Mouse (Mus musculus) spleen, adult 18-20 months (tissue): ENCODE results near the gene Fnip2.
"Not testable (repeated sequence)": the region's sequence is repeated elsewhere in the genome, so short reads cannot be mapped to it uniquely, and the experiment has no call there.

ENCODE experiments used
- DNase-seq, 2 experiments: peaks; one replicate each; pipeline ENCODE4 v3.0.0; 2022; ENCODE audit warnings: mixed read lengths in 2 of 2

Gene Fnip2

DNA sequence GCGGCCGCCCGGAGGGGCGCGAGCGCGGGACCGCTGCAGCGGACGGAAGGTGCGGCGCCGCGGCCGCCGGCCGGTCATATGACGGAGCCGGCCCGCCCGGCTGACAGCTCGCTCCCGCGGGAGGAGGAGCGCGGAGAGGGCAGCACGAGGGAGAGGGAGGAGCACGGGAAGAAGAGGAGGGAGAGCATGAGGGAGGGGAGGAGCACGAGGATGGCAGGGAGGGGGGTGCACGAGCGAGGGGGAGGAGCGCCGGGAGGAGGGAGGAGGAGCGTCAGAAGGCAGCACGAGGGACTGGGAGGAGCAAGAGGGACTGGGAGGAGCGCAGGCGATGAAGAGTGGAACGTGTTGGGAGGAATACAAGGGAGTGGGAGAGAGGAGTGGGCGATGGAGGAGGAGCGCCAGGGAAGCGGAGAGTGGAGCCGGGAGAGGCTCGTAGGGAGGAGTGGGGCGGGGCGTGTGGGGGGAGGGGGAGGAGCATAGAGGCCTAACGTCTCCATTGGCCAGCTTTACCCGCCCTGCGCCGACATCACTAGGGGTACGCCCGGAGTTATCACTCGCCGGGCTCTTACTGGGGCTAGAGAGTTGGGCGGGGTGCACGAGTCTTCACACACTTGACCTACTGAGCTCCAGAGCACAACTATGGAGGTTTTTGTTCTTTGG lies at the start of gene Fnip2:
TSS of gene Fnip2 (minus strand) at position 94 of the 660 bp plus-strand sequence.
- peak; percentile 62 to 64 for DNase-seq

DNA sequence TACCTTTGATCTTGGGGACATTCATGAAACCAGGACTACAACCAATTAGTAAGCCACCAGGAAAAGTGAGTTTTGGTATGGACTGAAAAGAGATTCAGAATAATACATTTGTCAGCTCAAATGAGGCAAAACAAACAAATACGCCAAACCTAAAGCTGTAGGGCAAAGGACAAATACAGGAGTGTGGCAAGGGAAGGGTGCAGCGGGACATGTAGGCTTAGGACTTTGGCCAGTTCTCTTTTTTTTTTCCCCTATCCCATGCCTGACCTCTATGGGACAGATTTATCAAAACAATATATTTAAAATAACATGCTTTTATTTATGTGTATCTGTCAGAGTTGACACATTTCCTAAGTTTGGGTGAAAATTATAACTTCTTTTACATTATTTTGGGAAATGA lies 42.3 kb upstream of the Fnip2 start:
- DNase-seq: no peak

- no peak for DNase-seq
These were observed 27.9 kb upstream of the Fnip2 start for GRCm38 (mm10) chr3:79595468-79595867.

- no peak for DNase-seq
These were observed 24.3 kb upstream of the Fnip2 start for GRCm38 (mm10) chr3:79591793-79592471.

DNA sequence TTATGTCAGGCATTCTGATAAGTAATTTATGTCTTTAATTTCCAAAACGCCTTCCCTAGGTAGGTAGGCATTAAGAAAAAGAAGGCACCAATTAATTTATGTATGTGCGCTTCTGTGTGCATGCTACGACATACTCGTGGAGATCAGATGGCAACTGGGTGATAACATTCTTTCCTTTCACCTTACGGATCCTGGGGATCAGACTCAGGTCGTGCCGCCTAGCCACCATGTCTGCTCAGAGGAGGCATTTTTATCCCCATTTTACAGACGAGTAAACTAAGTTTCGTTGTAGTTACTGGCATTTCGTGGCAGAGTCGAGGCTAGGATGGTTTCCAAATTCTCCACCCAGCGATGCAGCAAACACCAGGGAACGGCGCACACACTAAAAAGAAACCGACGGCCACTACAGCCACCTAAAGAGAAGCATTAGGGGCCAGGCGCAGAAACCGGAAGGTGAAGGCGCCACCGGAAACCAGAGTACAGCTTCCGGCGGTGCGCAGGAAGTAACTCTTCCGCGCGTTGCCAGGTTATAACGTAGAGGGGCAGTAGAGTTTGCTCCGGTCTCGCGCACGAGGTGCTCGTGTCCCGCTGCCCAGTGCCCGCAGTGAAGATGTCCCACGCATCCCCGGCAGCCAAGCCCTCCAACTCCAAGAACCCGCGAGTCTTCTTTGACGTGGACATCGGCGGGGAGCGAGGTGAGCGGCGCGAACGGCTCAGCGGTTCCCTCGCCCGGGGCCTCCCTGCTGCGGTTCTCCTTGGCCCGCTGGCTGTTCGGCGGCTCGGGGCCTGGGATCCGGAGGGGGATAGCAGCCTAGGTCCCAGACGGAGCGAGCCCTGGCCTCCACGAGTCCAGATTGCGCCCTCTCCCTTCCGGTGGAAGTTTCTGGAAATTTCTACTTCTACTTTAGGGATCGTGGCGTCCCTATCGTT lies 23.5 kb upstream of the Fnip2 start, which contains the start of gene Ppid:
TSS of gene Ppid (plus strand) at position 480 of the 930 bp plus-strand sequence.
- DNase-seq: peak; percentile 62 to 67

GRCm38 (mm10) chr3:79589671-79590070 lies 22.1 kb upstream of the Fnip2 start:
- DNase-seq: no peak

GRCm38 (mm10) chr3:79586804-79587203 lies 19.2 kb upstream of the Fnip2 start:
- peak; percentile 68 to 85 for DNase-seq

DNA sequence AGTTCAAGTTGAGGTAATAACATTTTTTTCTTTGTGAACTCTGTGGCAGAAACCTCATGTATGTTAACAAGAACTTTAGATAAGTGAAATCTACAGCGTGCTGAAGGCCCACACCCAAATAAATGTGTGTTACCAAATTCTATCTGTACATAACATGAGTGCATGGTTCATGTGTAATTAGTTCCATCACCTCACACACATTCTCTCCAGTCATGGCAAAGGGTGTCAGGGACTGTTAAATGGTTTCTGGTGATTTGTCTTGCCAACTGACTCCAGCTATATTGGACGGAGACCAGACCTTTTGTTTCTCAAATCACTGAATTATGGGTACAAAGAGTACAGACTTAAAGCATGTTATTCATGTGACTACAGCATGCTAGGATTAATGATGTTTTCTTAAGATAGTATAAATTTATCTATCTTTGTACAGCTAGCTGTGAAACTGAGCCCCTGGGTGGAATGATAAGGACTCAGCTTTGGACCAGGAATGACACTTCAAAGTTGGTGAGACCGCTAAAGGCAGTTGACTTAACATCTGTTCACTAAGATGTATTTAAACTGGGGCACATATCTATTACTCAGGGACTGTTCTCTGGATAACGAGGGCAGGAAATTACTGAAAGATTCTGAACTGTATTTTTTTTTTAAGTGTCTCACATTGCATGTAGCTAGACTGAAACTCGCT lies 12.4 kb upstream of the Fnip2 start:
- no peak for DNase-seq

DNA sequence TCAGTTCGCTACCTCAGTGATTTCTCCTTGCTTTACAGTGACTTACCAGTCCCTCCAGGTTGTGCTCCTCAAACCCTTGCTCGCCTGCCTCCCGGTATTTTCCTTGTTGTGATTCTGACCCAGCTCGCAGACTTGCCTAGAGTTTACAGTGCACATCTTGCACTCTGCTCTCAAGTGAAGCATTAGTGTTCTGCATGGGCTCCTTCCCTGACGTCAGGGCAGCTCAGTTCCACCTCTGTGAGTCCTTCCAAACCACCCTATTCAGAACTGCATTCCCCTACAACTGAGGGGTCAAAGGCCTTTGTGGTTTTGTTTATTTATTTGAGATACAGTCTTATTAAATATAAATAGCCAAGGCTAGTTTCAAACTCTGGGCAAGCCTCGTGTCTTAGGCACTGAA lies 10.6 kb upstream of the Fnip2 start:
- DNase-seq: no peak

- DNase-seq: no peak
These were observed 10.0 kb upstream of the Fnip2 start for GRCm38 (mm10) chr3:79577606-79578005.

DNA sequence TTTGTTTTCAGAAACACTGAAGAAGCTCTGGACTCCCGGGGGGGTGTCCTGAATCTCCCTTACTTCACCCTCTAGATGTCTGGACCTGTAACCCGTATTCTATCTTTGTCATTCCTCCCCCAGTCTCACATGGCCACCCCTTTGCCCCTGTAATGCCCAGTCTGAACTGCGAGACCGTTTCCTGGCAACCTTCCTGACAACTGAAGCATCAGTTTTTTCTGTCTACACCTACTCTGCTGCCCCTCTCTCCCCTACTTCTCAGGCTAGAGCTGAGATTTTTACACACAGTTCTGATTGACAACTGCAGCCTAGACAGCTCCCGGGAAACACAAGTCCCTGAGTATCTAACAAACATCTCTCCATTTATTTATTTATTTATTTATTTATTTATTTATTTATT lies 9.3 kb upstream of the Fnip2 start:
- no peak for DNase-seq

DNA sequence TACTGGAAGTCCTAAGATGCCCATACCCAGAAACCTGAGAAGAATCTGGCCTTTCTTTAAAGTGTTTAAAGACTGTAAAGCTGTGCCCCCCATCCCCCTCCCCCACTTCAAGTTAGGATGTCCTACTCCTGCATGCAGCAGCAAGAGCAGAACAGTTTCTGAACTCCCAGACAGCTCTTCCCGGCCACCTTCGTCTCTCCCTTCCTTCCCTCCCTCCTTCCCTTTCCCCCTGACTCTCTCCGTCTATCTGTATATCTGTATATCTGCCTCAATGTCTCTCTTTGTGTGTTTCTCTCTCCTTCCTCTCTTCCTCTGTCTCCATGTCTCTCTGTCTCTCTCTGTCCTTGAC lies 8.8 kb upstream of the Fnip2 start:
- DNase-seq: no peak

DNA sequence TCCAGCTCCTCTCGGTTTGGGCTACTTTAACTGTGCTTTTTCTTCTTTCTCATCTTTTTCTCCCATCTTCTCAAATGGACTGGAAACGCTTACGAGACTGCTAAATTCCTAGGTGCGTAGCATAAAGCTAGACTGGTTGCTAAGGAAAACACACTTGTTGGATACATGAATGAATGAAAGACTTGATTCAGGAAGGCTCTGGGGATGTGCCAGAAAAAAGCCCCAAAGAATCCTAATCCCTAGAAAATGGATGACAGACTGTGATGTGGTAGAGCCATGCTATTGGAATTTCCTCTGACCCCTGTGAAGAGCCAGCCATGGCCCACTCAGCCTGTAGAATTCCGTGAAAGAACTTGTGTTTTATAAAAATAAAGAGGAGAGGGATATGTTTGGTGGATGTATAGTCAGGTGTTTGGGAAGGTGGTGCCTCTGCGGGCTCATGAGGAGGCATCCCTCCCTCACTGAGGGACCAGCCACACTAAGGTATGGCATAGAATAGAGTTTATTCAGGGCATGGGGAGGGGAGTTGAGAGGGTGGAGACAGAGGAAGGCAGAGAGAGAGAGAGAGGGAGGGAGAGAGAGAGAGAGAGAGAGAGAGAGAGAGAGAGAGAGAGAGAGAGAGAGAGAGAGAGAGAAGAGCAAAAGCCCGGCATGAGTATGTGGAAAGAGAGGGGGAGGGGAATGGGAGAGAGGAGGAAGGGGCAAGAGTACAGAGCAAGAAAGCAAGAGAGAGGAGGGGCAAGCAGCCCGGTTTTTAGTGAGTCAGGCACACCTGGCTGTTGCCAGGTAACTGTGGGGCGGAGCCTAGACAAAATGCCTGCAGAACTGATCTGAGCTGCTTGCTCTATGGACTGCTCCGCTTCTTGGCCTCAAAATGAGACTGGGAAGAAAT lies 8.2 kb upstream of the Fnip2 start:
- no peak for DNase-seq

DNA sequence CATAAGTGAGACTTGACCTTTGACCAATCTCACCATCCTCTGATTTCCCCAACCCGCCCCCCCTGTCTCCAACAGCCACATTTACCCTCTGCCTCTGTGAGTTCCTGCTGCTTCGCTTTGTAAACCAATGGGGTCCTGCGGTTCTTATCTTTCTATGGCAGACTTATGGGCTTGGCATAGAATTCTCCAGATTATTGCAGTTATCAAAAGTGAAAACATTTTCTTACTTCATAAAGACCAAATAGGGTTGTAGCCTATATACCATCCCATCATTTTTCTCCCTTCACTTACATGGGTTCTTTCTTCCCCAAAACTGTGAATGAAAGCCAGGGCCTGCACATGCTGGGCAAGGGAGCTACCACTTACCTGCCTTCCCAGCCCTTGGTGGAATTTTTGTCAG lies 6.7 kb upstream of the Fnip2 start:
- no peak for DNase-seq

- not testable (repeated sequence) for DNase-seq
These were observed 5.8 kb upstream of the Fnip2 start for GRCm38 (mm10) chr3:79573376-79573775.

- no peak for DNase-seq
These were observed 4.8 kb upstream of the Fnip2 start for GRCm38 (mm10) chr3:79572399-79572798.

GRCm38 (mm10) chr3:79569351-79569681 lies 1.7 kb upstream of the Fnip2 start:
- DNase-seq: no peak

DNA sequence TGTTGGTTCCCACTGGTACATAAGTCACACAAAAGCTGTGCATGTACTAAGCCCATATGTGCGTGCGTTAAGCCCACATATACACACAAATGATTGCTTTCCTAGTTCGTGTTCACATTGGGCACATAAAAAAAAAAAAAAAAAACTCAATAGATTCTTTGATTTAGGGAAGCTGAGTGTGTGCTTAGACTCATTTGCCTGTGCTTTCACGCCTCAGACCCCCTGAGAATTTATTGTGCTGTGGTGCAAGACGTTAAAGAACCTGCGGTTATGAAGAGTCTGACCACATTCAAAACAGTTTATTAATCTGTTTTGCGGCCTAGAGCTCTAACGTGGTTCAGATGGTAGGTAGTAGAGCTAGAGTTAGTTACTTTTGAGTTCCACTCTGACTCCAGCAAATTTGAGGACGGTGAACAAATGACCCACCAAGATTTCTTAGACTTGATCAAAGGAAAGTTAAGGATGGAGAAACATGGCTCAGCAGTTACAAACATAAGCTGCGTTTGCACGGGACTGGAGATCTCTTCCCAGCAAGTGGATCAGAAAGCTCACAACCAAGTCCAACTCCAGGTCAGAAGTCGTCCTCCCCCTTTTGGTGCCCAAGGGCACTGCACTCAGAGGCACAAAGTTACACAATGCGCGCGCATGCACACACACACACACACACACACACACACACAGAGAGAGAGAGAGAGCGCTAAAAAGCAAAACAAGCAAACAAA lies 1.2 kb upstream of the Fnip2 start:
- DNase-seq: peak in 1 of 2 experiments; percentile 28

GRCm38 (mm10) chr3:79566716-79567691 lies 592 bp downstream of the Fnip2 start:
- peak in 1 of 2 experiments; percentile 15 for DNase-seq
